Mouse (Mus musculus) stomach, postnatal 0 days (tissue): ENCODE results near the gene Gm17657.

Experiments used
- CTCF ChIP-seq: IDR thresholded peaks from 2 replicates; pipeline ENCODE4 v1.5.1; 2016; ENCODE audit warnings: antibody characterized with exemption, low read depth, mild to moderate bottlenecking, moderate library complexity
- EP300 ChIP-seq: optimal IDR thresholded peaks from 2 replicates; pipeline ENCODE3; 2016; ENCODE audit warnings: antibody characterized with exemption

GRCm38 (mm10) chr17:29502005-29502668, 47.3 kb downstream of the Gm17657 start:
- TF ChIP-seq CTCF, result no peak
- no peak for TF ChIP-seq EP300
